Mouse (Mus musculus): ENCODE data around the gene S100a1.

DNA sequence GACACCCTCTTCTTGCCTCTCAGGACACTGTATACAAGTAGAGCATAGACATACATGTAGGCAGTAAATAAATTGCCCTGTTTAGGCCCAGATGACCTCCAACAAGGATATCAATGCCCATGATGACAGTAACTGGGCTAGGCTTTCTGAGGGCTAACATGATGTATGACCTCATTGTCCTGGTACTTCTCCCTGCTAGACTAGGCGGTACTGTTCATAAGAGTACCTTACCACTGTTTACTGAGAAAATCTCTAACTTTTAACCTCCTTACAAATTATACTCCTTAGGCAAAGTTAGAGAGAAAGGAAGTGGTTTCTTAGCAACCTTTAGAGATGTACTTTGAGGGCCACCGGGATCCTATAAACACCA lies 36.2 kb upstream of the S100a1 start:
- TF ChIP-seq EP300 (optimal IDR thresholded peaks at IDR 0.05) (no peak), CTCF (IDR thresholded peaks at IDR 0.05; ENCODE audit: low read depth) (no peak)

All from stomach, postnatal 0 days (tissue).